Mouse (Mus musculus): ENCODE data around the gene Mycbp.

DNA sequence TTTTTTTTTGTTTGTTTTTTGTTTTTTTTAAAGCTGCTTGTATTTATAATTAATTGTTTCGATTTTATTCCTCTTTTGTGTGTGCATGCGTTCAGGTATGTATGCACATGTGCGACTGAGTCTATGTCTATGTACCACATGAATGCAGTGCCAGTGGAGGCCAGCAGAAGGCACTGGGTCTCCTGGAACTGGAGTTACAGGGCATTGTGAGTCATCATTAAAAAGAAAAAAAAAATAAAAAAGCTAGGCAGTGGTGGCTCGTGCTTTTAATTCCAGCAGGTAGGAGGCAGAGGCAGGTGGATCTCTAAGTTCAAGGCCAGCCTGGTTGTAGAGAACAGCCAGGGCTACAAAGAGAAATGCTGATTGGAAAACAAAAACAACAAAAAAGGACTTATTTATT, 25.4 kb downstream of the Mycbp start:
- no peak for TF ChIP-seq CTCF (conservative IDR thresholded peaks at IDR 0.05; ENCODE audit: low read length)
- TF ChIP-seq POU5F1 (IDR thresholded peaks at IDR 0.05; ENCODE audit: borderline replicate concordance, low read length): no peak

Data from E14TG2a.4 (cell line).